Mouse (Mus musculus): ENCODE data around the gene Hfe.

DNA sequence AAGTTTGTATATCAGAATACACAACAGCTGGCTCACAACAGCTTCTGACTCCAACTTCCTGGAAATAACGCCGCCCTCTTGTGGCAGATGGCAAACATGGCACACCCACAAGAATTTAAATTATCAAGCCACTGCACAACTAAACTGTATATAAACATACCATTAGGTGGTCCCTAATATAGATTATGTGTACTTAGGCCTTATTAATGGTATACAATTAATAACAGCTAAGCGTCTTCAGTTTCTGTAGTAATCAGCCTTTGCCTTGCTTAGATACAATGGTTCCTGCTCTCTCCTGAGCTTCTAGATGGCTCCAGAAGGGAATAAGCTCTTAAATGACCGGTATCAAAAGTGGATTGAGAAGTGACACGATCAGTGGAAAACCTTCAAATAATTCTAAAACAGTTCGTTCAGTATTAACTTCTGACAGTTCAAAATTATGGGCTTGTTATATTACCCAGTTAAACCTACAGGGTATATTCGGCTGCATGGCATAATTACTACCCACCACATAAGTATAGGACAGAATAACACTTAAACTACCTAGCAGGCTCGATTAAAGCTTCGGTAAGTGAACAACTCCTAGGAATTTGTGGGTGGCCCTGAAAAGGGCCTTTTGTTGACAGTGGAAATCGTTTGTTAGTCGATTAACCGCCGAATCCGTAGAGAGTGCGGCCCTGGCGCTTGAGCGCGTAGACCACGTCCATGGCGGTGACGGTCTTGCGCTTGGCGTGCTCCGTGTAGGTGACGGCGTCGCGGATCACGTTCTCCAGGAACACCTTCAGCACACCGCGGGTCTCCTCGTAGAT, 13.0 kb downstream of the Hfe start:
- TF ChIP-seq CTCF (IDR thresholded peaks at IDR 0.05; ENCODE audit: extremely low read depth, insufficient read length, insufficient replicate concordance, low read depth, low read length) (peak; percentile 59; the same call in 1 of the 2 replicates), POLR2A (IDR thresholded peaks at IDR 0.05; ENCODE audit: low read depth, low read length) (no peak)

Measured in small intestine, adult 2 months (tissue).